Mouse (Mus musculus) ovary, postnatal 10 days (tissue): Measurements from ENCODE around the gene Slx4ip.

ENCODE experiments used
- DNase-seq: peaks from one replicate; pipeline ENCODE4 v3.0.0; 2022; ENCODE audit warnings: low spot score

Gene Slx4ip

DNA sequence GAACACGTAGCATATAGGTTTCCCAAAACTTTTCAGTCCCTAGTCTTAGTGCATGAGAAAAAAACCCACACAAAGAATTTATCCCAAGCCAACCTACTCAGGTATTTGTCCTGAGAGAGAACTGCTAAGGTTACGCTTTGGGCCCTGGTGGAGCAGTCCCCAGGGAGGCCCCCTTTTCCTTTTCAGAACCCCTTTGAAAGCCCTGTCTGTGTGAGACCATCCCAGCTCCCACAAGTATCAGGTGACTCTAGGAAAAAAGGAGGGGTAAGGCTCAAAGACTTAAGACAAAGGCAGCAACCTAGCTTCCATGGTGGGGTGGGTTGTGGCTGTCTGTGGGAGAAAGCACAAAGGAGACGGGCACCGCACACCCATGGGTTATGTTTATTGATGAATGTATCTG, 216.2 kb downstream of the Slx4ip start:
- no peak for DNase-seq

DNA sequence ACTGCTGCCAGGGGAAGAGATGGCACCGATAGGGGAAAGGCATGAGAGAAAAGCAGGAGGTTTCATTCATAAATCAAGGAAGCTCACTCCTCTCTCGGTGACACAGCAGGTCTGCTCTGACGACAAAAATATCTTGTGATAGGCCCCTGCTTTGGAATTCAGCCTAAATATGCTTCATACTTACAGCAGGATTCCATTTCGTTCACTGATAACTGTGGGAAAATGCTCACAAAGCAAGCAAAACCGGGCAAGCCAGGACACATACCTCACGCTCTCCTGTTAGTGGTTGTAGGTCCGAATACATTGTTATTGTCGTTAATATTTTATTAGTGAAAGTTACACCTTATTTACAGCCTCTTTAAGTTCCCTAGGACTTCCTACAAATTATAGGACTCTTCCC, 216.9 kb downstream of the Slx4ip start:
- DNase-seq, result no peak

DNA sequence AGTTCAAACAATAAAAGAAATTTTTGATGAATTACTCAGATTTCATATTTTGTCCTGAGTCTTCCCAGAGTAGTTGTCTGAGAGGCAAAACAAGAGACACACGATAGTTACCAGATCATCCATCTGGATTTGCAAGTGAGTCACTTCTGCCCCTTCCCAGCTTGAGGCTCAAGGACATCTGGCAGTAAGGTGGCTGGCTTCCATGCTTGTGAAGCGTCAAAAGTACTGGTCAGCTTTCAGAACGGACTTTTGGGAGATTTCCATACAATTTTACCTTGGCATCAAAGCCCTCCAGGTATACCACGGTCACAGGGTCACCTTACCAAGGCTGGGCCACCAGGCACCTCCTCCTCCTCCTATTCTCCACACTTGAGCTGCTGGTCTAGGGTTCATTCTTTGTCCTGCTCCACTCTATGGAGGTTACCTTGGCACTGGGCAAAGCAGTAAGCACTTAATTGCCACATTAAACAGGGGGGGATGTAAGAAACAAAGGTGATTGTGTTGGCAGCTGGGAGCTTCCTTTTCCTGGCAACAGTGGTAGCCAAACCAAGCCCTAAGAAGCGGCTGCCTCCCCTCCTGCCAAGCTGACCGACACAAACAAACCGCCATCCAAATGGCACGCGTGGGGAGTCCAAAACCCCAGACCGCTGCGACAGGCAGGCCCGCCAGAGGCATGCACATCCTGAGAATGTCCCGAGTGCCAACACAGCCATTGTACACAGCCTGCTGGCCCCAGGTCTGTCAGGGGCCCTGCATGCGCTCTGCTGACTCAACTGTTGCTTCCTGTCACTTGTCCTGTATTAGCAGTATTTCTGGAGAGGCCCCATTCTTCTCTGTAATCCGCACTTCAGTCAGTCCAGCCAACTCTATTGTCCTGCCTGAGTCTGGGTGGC, 218.5 kb downstream of the Slx4ip start:
- DNase-seq, result no peak

DNA sequence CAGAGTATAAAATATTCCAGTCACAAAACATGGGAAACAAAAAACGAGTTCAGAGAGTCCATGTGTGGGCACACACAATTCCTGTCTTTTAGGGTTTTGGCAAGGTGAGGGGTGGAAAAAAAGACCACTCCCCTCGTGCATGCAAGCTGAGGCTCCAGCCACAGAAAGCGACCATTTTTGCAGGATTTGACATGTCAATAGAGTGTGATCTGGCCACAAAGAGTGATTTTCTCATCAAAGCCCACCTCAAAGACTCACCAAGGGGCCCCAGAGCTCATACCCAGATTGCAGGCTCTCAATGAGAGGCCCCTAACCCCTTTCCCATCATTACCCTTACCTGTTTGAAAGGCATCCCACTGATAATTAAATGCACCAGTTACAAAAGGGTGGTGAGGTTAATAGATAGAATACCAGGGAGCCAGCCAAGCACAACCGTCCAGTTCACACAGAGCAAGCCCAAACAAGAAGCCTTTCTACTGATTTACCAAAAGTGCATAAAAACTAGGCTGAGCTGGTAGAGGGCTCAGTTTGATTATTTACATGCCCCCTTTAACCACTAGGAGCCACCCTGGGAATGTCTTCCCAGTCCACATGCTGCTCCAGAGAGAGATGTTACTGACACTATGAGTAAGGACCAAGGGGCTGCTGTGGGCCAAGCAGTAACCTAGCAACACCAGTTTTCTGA, 219.3 kb downstream of the Slx4ip start:
- no peak for DNase-seq

DNA sequence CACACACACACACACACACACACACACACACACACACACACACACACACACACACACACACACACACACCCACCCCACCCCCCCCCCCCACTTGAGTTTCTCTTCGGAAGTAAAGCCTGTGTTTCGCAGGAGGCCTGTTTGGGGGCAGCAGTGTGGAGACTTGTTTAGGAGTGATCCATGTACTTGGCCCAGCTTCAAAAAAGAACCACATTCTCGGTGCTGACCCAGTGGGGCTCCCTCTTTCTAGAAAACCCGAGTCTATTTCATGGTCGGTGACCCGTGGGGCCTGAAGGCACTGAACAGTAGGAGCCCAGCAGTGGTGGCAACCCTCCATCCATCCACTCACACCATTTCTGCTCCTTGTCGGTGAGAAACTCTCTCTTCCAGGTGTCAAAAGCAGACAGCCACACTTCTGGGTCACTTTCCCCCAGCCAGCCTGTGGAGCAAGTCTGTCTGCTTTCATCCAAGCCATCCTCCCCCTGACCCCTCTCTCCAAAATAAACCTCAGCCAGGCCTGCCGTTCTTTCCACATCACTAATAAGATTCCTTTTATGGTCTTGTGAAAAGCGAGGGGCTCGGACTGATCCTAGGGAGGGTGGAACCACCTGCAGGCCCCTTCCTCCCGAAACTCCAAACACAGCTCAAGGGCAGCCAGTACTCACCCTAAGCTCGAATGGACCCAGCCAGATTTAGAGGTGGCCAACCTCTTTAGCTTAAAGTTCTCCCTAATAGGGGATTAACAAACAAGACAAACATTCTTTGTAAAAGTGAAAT, 222.5 kb downstream of the Slx4ip start:
- DNase-seq, result peak; percentile 29

DNA sequence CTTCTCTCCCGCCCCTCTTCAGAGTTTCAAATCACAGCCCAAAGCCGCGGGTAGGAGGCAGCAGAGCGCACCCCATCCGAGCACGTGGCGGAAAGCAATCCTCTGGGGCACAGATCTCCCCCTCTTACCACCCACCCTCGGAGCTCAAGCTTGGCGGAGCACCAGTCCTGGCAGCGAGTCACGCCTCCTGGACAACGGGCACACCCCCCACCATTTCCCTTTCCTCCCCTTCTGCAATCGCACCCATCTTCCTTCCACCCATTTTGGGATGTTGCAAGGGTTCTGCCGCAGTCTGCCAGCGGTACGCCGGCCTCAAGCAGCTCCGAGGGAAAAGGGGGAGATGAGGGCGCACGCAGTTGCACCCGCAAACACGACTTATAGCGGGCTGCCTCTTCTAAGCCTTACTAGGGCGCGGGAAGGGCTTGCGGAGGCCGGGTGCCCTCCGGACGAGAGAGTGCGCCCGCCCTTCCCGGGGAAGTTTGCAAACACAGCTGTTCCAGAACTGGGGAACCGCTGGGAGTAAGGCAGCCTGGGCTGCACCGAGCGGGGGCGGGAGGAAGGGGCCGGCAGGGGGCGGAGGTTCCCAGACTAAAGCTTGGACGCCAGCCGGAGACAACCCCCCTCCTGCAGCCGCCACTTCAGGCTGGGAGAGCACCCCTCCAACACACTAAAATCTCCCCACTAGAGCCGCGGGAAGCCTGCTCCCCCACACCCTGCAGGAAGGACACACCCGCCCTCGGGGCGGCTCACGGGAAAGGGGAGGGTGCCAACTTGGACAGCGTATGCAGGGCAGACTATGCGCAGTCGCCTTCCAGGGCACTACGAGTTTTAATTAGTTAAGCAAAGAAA, 223.5 kb downstream of the Slx4ip start:
- DNase-seq, result peak; percentile 68

DNA sequence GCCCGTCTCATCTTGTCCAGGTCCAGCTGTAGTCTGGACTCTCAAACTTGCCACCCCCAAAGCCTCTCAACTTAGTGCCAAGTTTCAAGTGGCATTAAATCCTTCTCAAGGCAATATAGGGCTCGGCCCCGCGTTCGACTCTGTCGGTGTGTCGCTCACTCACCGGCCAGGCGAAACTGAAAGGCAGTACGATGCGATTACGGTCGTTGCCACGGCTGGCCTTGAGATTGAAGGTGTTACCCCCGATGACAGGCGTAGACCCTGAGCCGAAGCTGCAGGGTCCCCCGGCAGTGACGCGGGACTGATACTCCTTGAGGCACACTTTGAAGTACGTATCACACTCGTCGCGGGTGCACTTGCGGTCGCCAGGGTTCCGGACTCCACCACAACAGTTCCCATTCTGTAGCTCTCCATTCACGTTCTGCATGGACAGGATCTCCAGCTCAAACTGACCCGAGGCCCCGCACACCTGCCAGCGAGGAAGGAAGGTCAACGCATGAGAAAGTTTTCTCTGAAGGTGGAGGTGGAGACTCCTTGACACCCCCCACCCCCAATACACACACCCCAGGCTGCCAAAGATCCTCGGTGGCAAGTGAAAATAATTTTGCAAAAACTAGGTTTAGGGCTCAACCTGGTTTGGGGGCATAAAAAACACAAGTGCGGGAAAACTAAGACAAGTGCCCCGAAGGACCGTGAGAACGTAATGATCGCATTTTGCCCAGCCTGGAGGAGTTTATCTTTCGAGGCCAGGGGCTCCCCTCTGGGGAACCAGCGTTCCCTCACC, 224.4 kb downstream of the Slx4ip start:
- no peak for DNase-seq

DNA sequence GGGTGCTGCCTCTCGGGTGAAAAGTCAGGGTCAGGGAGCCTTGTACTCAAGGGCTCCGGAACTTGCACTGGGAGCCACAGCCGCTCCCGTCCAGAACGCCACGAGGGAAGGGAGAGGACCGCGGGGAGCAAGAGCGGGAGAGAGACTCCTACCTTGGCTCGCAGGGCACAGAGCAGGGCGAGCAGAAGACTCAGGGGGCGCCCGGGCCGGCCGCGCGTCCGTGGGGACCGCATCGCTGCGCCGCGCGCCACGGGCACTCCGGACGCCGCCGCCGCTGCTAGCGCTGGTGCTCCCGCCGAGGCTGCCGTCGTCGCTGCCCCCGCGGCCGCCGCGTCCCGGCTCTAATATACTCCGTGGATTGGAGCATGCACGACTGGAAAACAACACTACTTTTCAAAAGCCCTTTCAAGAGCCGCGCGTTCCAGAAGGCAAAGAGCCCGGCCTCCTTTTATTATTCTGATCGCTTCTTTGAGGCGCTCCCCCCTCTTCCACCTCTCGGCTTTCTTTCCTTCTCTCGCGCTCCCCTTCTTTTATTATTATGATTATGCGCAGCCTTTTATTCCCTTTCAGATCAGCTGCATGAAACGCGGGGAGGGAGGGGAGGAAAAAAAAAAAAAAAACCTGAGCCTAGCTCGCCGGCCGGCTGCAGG, 225.1 kb downstream of the Slx4ip start, which contains the start of gene Jag1:
Gene Jag1 (minus strand): TSS at position 620 of the 650 bp plus-strand sequence.
- DNase-seq, result peak; percentile 47

DNA sequence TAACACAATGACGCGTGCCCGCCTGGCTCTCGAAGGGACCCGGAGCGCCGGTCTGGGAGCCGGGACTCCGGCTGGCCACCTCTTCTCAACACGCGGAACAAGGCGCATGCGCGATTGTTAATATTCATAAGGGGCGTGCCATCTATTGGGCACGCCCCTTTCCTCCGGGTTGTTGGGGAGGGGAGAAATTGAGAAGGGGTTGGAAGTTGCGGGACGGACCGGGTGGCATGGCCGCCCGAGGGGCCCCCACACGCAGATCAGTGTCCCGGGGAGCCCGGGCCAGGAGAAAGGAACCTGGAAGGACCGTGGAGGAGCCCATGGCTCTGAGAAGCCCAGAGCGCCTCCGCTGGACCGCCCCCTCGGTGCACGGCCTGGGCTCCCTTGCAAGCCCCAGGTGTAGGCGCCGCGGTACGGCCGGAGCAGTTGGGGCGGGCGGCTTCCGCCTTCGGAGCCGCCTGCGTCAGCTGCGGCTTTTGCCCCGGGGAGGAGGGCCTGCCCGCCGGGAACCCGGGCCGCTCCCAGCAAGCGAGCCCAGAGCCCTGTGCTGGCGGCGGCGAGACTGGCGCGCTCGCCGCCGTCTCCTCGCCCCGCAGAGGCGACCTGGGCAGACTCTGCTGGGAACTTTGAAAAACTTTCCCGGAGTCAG, 225.8 kb downstream of the Slx4ip start:
- peak; percentile 92 for DNase-seq

DNA sequence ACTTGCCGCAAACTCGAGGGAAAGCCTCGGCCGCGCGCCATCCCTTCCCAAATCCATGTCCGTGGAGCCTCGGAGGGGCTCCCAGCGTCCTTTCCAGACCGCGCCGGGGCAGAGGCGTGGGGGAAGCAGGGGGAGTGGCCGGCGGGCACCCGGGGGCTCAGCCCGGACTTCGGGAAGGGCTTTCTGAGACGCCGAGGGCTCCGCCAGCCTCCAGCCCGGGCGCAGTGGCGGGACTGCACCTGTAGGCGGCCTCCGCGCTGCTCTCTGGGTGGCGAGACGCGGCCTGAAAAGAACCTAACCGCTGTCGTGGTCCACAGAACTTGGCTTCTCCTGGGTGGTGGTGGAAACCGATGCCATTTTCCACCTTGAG, 226.3 kb downstream of the Slx4ip start:
- DNase-seq, result peak; percentile 81
